Mouse (Mus musculus) CD4-positive, CD25-positive, alpha-beta regulatory T cell (primary cell): ENCODE measurements around the gene Olfr599. TPM values are rescaled to one million over a fixed set of nuclear protein-coding genes. Genes with fewer than 3 reads are reported as not detected.

ENCODE experiments used
- polyA plus RNA-seq: library from polyadenylated mRNA; unstranded; fragments of 100-300 nt; shearing (Covaris generic); gene quantifications from one replicate; pipeline ENCODE4 v1.2.1, GENCODE M21; 2017

Olfr599 gene
- polyA plus RNA-seq, result not detected

DNA sequence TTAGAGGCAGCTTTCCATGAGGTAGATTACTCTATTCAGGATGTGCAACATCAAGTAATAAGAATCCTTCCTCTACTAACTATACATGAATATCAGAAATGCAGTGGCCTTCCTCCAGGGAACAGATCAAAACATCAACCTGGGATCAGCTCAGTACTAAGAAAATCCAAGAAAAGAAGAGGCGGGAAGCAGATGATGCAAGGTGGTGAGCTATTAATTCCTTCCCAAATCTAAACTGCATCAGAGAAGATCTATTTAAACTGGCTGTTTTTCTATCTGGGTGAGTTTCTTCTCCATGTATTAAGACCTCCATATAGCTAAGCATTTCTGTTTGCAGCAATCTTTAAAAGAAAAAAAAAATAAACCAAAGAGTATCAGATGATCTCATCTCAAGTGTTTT lies at the start of gene Olfr599:
Olfr599 (plus strand) TSS at position 301 of the 400 bp plus-strand sequence.

DNA sequence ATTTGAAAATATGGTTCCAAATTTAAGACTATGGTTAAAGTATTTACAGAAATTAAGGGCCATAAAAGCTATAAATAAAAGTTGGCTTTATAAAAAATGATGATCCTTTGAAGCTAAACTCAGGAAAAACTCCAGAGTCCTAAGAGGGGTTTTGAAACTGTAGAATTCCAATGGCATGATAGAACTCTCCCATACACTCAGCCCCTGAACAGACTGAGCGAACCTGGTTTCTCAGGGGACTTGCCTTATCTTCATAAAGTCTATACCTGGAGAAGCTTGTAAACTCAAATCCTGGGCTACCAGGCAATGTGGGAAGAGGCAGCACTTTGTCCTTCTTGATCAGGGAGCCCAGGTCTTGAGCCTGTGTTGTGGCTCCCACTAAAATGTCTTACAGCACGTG lies 30.4 kb upstream of the Olfr599 start, which contains the start of gene Olfr596:
Olfr596 (plus strand) TSS at position 301 of the 400 bp plus-strand sequence.

DNA sequence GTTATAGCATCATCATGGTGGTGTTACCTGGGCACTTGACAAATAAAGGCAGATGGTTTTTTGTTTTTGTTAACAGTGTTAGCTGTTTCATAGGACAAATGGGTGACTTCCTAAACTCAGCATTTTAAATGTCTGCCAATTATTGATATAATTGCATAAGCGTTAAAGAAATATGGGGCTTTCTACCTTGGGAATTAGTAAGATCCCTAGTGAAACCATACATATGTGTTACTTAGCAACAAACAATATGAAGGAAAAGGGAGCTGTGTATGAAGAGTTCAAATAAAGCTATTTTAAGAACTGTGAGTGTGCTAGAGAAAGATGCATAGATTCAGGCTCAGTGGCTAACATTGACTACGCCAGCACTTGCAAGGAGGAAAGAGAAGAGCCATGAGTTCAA lies 19.7 kb upstream of the Olfr599 start, which contains the start of gene Olfr597:
Olfr597 (plus strand) TSS at position 301 of the 400 bp plus-strand sequence.

DNA sequence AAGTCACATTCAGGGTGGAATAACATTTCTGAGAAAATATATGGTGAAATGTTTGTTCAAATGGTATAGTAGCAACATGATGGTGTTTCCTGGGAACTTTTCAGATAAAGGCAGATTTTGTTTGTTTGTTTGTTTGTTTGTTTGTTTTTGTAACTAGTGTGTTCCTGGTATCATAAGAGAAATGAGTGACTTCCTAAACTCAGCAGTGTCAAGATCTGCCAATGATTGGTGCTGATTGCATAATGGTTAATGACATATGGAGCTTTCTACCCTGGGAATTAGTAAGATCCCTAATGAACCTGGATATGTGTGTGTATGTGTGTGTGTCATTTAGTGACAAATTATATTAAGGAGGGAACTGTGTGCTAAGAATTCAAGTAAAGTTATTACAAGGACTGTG lies 12.4 kb upstream of the Olfr599 start, which contains the start of gene Olfr598:
Olfr598 (plus strand) TSS at position 301 of the 400 bp plus-strand sequence.

DNA sequence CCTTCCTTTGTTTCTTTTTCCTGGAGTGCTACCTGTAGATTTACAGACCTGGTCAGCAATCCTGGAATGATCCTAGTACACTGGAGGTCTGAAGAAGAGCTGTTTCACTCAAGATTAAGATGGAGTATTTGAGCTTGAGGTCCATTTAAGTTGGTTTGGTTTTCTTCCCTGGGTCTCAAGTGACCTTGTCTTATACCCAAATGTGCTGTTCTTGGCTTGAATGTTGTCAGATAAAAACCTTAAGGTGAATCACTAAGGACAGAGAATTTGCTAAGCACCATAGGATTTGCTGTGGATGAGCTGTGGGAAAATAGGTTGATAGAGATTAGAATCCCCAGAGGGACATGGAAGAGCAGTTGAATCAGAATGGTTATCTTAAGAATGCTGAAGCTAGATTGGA lies 13.9 kb downstream of the Olfr599 start, which contains the start of gene Olfr600:
Olfr600 (minus strand) TSS at position 101 of the 400 bp plus-strand sequence.

DNA sequence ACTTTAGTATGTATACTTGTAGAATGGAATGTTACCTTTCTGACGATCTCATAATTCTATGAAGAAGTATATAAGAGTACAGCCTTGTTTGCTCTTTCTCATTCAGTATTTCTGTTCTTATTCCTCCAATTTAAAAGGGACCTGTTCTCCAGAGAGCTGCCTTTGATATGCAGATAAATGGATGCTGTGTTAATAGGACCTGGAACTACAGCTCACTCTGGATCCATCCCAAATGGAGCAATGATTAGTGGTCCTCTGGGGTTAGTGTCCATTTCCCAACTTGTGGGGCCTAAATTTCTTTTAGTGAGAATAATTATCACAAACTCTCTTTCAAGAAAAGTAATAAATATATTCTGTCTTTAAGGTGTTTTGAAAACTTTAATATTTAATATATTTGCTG lies 26.8 kb downstream of the Olfr599 start, which contains the start of gene Olfr601:
Olfr601 (minus strand) TSS at position 101 of the 400 bp plus-strand sequence.

DNA sequence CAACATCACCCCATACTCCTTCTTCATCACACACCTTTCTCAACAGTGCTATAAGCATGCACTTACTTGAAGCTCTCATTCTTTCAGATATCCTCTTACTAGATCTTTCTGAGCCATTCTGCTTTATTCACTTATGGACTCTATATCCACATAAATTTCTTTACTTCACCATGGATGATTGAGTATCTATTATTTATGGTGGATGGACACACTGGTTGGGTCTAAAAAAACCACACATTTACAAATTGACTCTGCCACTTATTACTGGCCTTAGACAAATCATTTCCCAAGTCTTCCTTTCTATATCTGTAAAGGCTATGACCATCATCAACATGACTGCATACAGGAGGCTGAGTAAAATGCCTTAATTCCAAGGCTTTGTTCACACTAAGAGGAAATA lies 50.4 kb downstream of the Olfr599 start, which contains the start of gene Olfr603:
Olfr603 (minus strand) TSS at position 101 of the 400 bp plus-strand sequence.

Other genes starting within 250 kb of the Olfr599 start
- not detected for gene Olfr585, start 238.2 kb upstream of the Olfr599 start, polyA plus RNA-seq
- gene Olfr586, start 210.3 kb upstream of the Olfr599 start, polyA plus RNA-seq, result not detected
- gene Olfr588-ps1, start 195.0 kb upstream of the Olfr599 start, polyA plus RNA-seq, result not detected
- not detected for gene Olfr589, start 179.6 kb upstream of the Olfr599 start, polyA plus RNA-seq
- not detected for gene Olfr591, start 157.6 kb upstream of the Olfr599 start, polyA plus RNA-seq
- gene Olfr592, start 151.1 kb upstream of the Olfr599 start, polyA plus RNA-seq, result not detected
- not detected for gene Olfr593, start 124.1 kb upstream of the Olfr599 start, polyA plus RNA-seq
- gene Olfr594, start 118.9 kb upstream of the Olfr599 start, polyA plus RNA-seq, result not detected
- gene Usp17ld, start 83.4 kb upstream of the Olfr599 start, polyA plus RNA-seq, result not detected
- gene Olfr596, start 30.3 kb upstream of the Olfr599 start, polyA plus RNA-seq, result not detected
- gene Olfr597, start 19.6 kb upstream of the Olfr599 start, polyA plus RNA-seq, result 0.11 TPM
- gene Olfr598, start 12.3 kb upstream of the Olfr599 start, polyA plus RNA-seq, result not detected
- 0.19 TPM for gene Olfr600, start 13.8 kb downstream of the Olfr599 start, polyA plus RNA-seq
- 0.16 TPM for gene Olfr601, start 26.7 kb downstream of the Olfr599 start, polyA plus RNA-seq
- not detected for gene Olfr603, start 50.3 kb downstream of the Olfr599 start, polyA plus RNA-seq
- not detected for gene Usp17lc, start 79.2 kb downstream of the Olfr599 start, polyA plus RNA-seq
- gene Olfr605, start 109.5 kb downstream of the Olfr599 start, polyA plus RNA-seq, result not detected
- gene Olfr606, start 113.1 kb downstream of the Olfr599 start, polyA plus RNA-seq, result not detected
- gene Olfr607, start 128.2 kb downstream of the Olfr599 start, polyA plus RNA-seq, result 0.07 TPM
- gene Olfr608, start 134.0 kb downstream of the Olfr599 start, polyA plus RNA-seq, result not detected
- not detected for gene Olfr609, start 162.1 kb downstream of the Olfr599 start, polyA plus RNA-seq
- gene Olfr610, start 176.2 kb downstream of the Olfr599 start, polyA plus RNA-seq, result not detected
- gene Olfr611, start 184.9 kb downstream of the Olfr599 start, polyA plus RNA-seq, result not detected
- not detected for gene Olfr612, start 206.8 kb downstream of the Olfr599 start, polyA plus RNA-seq
- gene Olfr613, start 212.2 kb downstream of the Olfr599 start, polyA plus RNA-seq, result not detected
- not detected for gene Olfr615, start 220.2 kb downstream of the Olfr599 start, polyA plus RNA-seq
- not detected for gene Olfr616, start 233.2 kb downstream of the Olfr599 start, polyA plus RNA-seq
- not detected for gene Olfr617, start 237.1 kb downstream of the Olfr599 start, polyA plus RNA-seq